Mouse (Mus musculus): ENCODE results near the gene Mcm2. TPM values are rescaled to one million over a fixed set of nuclear protein-coding genes. Genes with fewer than 3 reads are reported as not detected.

The Mcm2 gene
- total RNA-seq, 1 experiment, result 237 TPM

GRCm38 (mm10) chr6:88870594-88870993 lies 28.0 kb downstream of the Mcm2 start:
- H3K36me3 ChIP-seq (ENCODE audit: control insufficient read depth, insufficient read depth, low read length, poor library complexity, severe bottlenecking), result no peaks in the 10 kb centered on the region
- TF ChIP-seq ZNF384 (IDR thresholded peaks at IDR 0.05; ENCODE audit: low read depth, low read length), result no peak
- TF ChIP-seq MAFK (IDR thresholded peaks at IDR 0.05; ENCODE audit: insufficient read depth, low read depth, low read length), result no peak
- no peak for TF ChIP-seq CHD2 (IDR thresholded peaks at IDR 0.05; ENCODE audit: low read depth, low read length)
- no peak for TF ChIP-seq HCFC1 (IDR thresholded peaks at IDR 0.05; ENCODE audit: borderline replicate concordance, insufficient read depth, low read length)
- no peak for TF ChIP-seq ZC3H11A (IDR thresholded peaks at IDR 0.05; ENCODE audit: borderline replicate concordance, low read depth, low read length)
- H3K9ac ChIP-seq (ENCODE audit: insufficient read depth, low read depth, low read length, poor library complexity, severe bottlenecking), result no peak overlapping the region
- no peak overlapping the region for H3K4me3 ChIP-seq (ENCODE audit: insufficient read depth in 1 of 2, low read depth in 1 of 2, low read length in 2 of 2, poor library complexity in 1 of 2, severe bottlenecking in 1 of 2)
- H3K27ac ChIP-seq (ENCODE audit: insufficient read depth, low read depth, low read length, poor library complexity, severe bottlenecking), result no peak overlapping the region
- in situ Hi-C loops (cut with MboI; ENCODE audit: low sequenced_read_pairs in 2 of 2, unreplicated experiment in 2 of 2), result no loop called here
- H3K9me3 ChIP-seq (ENCODE audit: control insufficient read depth, insufficient read depth, low read depth, low read length), result no peaks in the 10 kb centered on the region
- no peak for DNase-seq (ENCODE audit: low read depth, low spot score)
- H3K4me1 ChIP-seq (ENCODE audit: control insufficient read depth in 2 of 2, insufficient read depth in 2 of 2, low read length in 2 of 2, poor library complexity in 1 of 2), result peaks cover 0 to 3% of the 10 kb centered on the region in 2 experiments; a peak in 1 of 4 replicates

- Histone ChIP-seq H3K36me3 (ENCODE audit: control insufficient read depth, insufficient read depth, low read length, poor library complexity, severe bottlenecking) (no peaks in the 10 kb centered on the region), H3K27ac (ENCODE audit: insufficient read depth, low read depth, low read length, poor library complexity, severe bottlenecking) (no peak overlapping the region), H3K9me3 (ENCODE audit: control insufficient read depth, insufficient read depth, low read depth, low read length) (no peaks in the 10 kb centered on the region), H3K9ac (ENCODE audit: insufficient read depth, low read depth, low read length, poor library complexity, severe bottlenecking) (no peak overlapping the region), H3K4me1 (ENCODE audit: control insufficient read depth in 2 of 2, insufficient read depth in 2 of 2, low read length in 2 of 2, poor library complexity in 1 of 2) (peaks cover 0 to 3% of the 10 kb centered on the region in 2 experiments; a peak in 1 of 4 replicates), H3K4me3 (ENCODE audit: insufficient read depth in 1 of 2, low read depth in 1 of 2, low read length in 2 of 2, poor library complexity in 1 of 2, severe bottlenecking in 1 of 2) (no peak overlapping the region)
- in situ Hi-C loops (cut with MboI; ENCODE audit: low sequenced_read_pairs in 2 of 2, unreplicated experiment in 2 of 2), result no loop called here
- no peak for DNase-seq (ENCODE audit: low read depth, low spot score)
- TF ChIP-seq ZNF384 (IDR thresholded peaks at IDR 0.05; ENCODE audit: low read depth, low read length) (no peak), HCFC1 (IDR thresholded peaks at IDR 0.05; ENCODE audit: borderline replicate concordance, insufficient read depth, low read length) (no peak), CHD2 (IDR thresholded peaks at IDR 0.05; ENCODE audit: low read depth, low read length) (no peak), ZC3H11A (IDR thresholded peaks at IDR 0.05; ENCODE audit: borderline replicate concordance, low read depth, low read length) (no peak), MAFK (IDR thresholded peaks at IDR 0.05; ENCODE audit: insufficient read depth, low read depth, low read length) (no peak)
Measured at GRCm38 (mm10) chr6:88869459-88869858, 29.1 kb downstream of the Mcm2 start.

GRCm38 (mm10) chr6:88865704-88866103 lies 32.9 kb downstream of the Mcm2 start:
- DNase-seq (ENCODE audit: low read depth, low spot score), result no peak
- Histone ChIP-seq H3K36me3 (ENCODE audit: control insufficient read depth, insufficient read depth, low read length, poor library complexity, severe bottlenecking) (no peaks in the 10 kb centered on the region), H3K9ac (ENCODE audit: insufficient read depth, low read depth, low read length, poor library complexity, severe bottlenecking) (no peak overlapping the region), H3K4me3 (ENCODE audit: insufficient read depth in 1 of 2, low read depth in 1 of 2, low read length in 2 of 2, poor library complexity in 1 of 2, severe bottlenecking in 1 of 2) (no peak overlapping the region), H3K27ac (ENCODE audit: insufficient read depth, low read depth, low read length, poor library complexity, severe bottlenecking) (no peak overlapping the region), H3K9me3 (ENCODE audit: control insufficient read depth, insufficient read depth, low read depth, low read length) (no peaks in the 10 kb centered on the region), H3K4me1 (ENCODE audit: control insufficient read depth in 2 of 2, insufficient read depth in 2 of 2, low read length in 2 of 2, poor library complexity in 1 of 2) (no peaks in the 10 kb centered on the region)
- TF ChIP-seq ZNF384 (IDR thresholded peaks at IDR 0.05; ENCODE audit: low read depth, low read length) (no peak), CHD2 (IDR thresholded peaks at IDR 0.05; ENCODE audit: low read depth, low read length) (no peak), MAFK (IDR thresholded peaks at IDR 0.05; ENCODE audit: insufficient read depth, low read depth, low read length) (no peak), ZC3H11A (IDR thresholded peaks at IDR 0.05; ENCODE audit: borderline replicate concordance, low read depth, low read length) (no peak), HCFC1 (IDR thresholded peaks at IDR 0.05; ENCODE audit: borderline replicate concordance, insufficient read depth, low read length) (no peak)
- in situ Hi-C loops (cut with MboI; ENCODE audit: low sequenced_read_pairs in 2 of 2, unreplicated experiment in 2 of 2), result no loop called here

GRCm38 (mm10) chr6:88860914-88861313 lies 37.7 kb downstream of the Mcm2 start:
- no peak overlapping the region for H3K27ac ChIP-seq (ENCODE audit: insufficient read depth, low read depth, low read length, poor library complexity, severe bottlenecking)
- H3K4me3 ChIP-seq (ENCODE audit: insufficient read depth in 1 of 2, low read depth in 1 of 2, low read length in 2 of 2, poor library complexity in 1 of 2, severe bottlenecking in 1 of 2), result no peak overlapping the region
- H3K4me1 ChIP-seq (ENCODE audit: control insufficient read depth in 2 of 2, insufficient read depth in 2 of 2, low read length in 2 of 2, poor library complexity in 1 of 2), result no peaks in the 10 kb centered on the region
- H3K9me3 ChIP-seq (ENCODE audit: control insufficient read depth, insufficient read depth, low read depth, low read length), result no peaks in the 10 kb centered on the region
- DNase-seq (ENCODE audit: low read depth, low spot score), result peak; percentile 83
- H3K9ac ChIP-seq (ENCODE audit: insufficient read depth, low read depth, low read length, poor library complexity, severe bottlenecking), result no peak overlapping the region
- in situ Hi-C loops (cut with MboI; ENCODE audit: low sequenced_read_pairs in 2 of 2, unreplicated experiment in 2 of 2), result no loop called here
- H3K36me3 ChIP-seq (ENCODE audit: control insufficient read depth, insufficient read depth, low read length, poor library complexity, severe bottlenecking), result no peaks in the 10 kb centered on the region
- TF ChIP-seq ZNF384 (IDR thresholded peaks at IDR 0.05; ENCODE audit: low read depth, low read length) (peak; percentile 14; the same call in 1 of the 2 replicates), ZC3H11A (IDR thresholded peaks at IDR 0.05; ENCODE audit: borderline replicate concordance, low read depth, low read length) (peak; percentile 49), HCFC1 (IDR thresholded peaks at IDR 0.05; ENCODE audit: borderline replicate concordance, insufficient read depth, low read length) (no peak; the same call in 1 of the 2 replicates), CHD2 (IDR thresholded peaks at IDR 0.05; ENCODE audit: low read depth, low read length) (no peak), MAFK (IDR thresholded peaks at IDR 0.05; ENCODE audit: insufficient read depth, low read depth, low read length) (peak; percentile 75; the same call in 1 of the 2 replicates)
